Mouse (Mus musculus) small intestine, adult 2 months (tissue): ENCODE measurements around the gene Dysf. TPM values are rescaled to one million over a fixed set of nuclear protein-coding genes. Genes with fewer than 3 reads are reported as not detected.
A peak's percentile ranks its signal among the peaks of the same experiment; 100 is the strongest.
"Not testable (repeated sequence)": the region's sequence is repeated elsewhere in the genome, so short reads cannot be mapped to it uniquely, and the experiment has no call there.

Experiments
- H3K27ac ChIP-seq: fragments of 200-500 bp; 2 replicates; pipeline ENCODE4 v1.5.1; 2012; ENCODE audit warnings: low read depth, low read length, control low read depth, inconsistent platforms; ENCODE audit not compliant: insufficient read depth
- H3K27me3 ChIP-seq: fragments of 200-500 bp; 2 replicates; pipeline ENCODE4 v1.6.1; 2012; ENCODE audit warnings: mild to moderate bottlenecking, moderate library complexity, low read length, inconsistent platforms; ENCODE audit not compliant: control insufficient read depth, insufficient read depth
- H3K36me3 ChIP-seq: fragments of 200-500 bp; 2 replicates; pipeline ENCODE4 v1.6.1; 2012; ENCODE audit warnings: mild to moderate bottlenecking, low read length, control low read depth, inconsistent platforms; ENCODE audit not compliant: control insufficient read depth, insufficient read depth
- H3K4me1 ChIP-seq: fragments of 200-500 bp; 2 replicates; pipeline ENCODE4 v1.6.1; 2012; ENCODE audit warnings: low read length, inconsistent platforms, mixed read lengths; ENCODE audit not compliant: control insufficient read depth, insufficient read depth, insufficient read length
- H3K4me3 ChIP-seq: fragments of 200-500 bp; 2 replicates; pipeline ENCODE4 v1.5.1; 2012; ENCODE audit warnings: low read depth, mild to moderate bottlenecking, control low read depth, inconsistent platforms, low read length, moderate library complexity
- CTCF ChIP-seq: fragments of 200-500 bp; IDR thresholded peaks from 2 replicates; pipeline ENCODE4 v1.5.1; 2012; ENCODE audit warnings: low read depth, mild to moderate bottlenecking, control low read depth, inconsistent platforms, low read length, moderate library complexity, mixed read lengths; ENCODE audit not compliant: insufficient replicate concordance, insufficient read length; ENCODE audit errors: extremely low read depth
- POLR2A ChIP-seq: fragments of 200-500 bp; IDR thresholded peaks from 2 replicates; pipeline ENCODE4 v1.6.1; 2012; ENCODE audit warnings: low read depth, mild to moderate bottlenecking, control low read depth, inconsistent platforms, low read length, moderate library complexity
- WGBS: fragments of 180-500 bp; shearing (Covaris S2); methylation state at CpG from one replicate; pipeline ENCODE4 v1.1.7; 2018; 5-methylcytosine and 5-hydroxymethylcytosine counted together
- polyA plus RNA-seq: library from polyadenylated mRNA; depleted of rRNA; stranded (reverse); fragments of >200 nt; gene quantifications from 2 replicates; pipeline ENCODE4 v1.2.3, GENCODE M21; 2012

Dysf gene
- polyA plus RNA-seq, 1 experiment, result 7.9 TPM

GRCm38 (mm10) chr6:84010303-84011225, 2.2 kb downstream of the Dysf start:
- WGBS, result 64% methylated on average over 8 of the region's 8 CpGs
- H3K4me3 ChIP-seq, result no peak overlapping the region
- TF ChIP-seq CTCF, result no peak
- no peak for TF ChIP-seq POLR2A
- H3K27ac ChIP-seq, result peak overlapping the region; percentile 77
- H3K4me1 ChIP-seq, result no peaks in the 10 kb centered on the region
- peaks cover 14% of the 10 kb centered on the region for H3K27me3 ChIP-seq
- no peaks in the 10 kb centered on the region for H3K36me3 ChIP-seq

- not testable (repeated sequence) for H3K4me1 ChIP-seq, H3K4me3 ChIP-seq, H3K36me3 ChIP-seq, H3K27me3 ChIP-seq, H3K27ac ChIP-seq
- WGBS, result 40% methylated on average over 4 of the region's 4 CpGs
Observed at GRCm38 (mm10) chr6:84014961-84015683, 6.7 kb downstream of the Dysf start.

- Histone ChIP-seq H3K4me3 (no peak overlapping the region), H3K27ac (no peak overlapping the region), H3K4me1 (no peaks in the 10 kb centered on the region), H3K27me3 (no peaks in the 10 kb centered on the region), H3K36me3 (no peaks in the 10 kb centered on the region)
- no peak for TF ChIP-seq CTCF
- no peak for TF ChIP-seq POLR2A
- 86% methylated on average over 7 of the region's 7 CpGs for WGBS
Observed at GRCm38 (mm10) chr6:84016851-84017250, 8.5 kb downstream of the Dysf start.

GRCm38 (mm10) chr6:84017392-84017791, 9.0 kb downstream of the Dysf start:
- 53% methylated on average over 3 of the region's 3 CpGs for WGBS
- Histone ChIP-seq H3K4me1 (no peaks in the 10 kb centered on the region), H3K27ac (no peak overlapping the region), H3K4me3 (no peak overlapping the region), H3K27me3 (no peaks in the 10 kb centered on the region), H3K36me3 (no peaks in the 10 kb centered on the region)
- TF ChIP-seq POLR2A (no peak), CTCF (peak; percentile 9; the same call in 1 of the 2 replicates)

- Histone ChIP-seq H3K27me3 (no peaks in the 10 kb centered on the region), H3K4me3 (peak overlapping the region; percentile 50), H3K4me1 (no peaks in the 10 kb centered on the region), H3K27ac (0 out of 2 replicates have a peak overlapping the region, but pooled peaks have one; percentile 6), H3K36me3 (no peaks in the 10 kb centered on the region)
- 6% methylated on average over 28 of the region's 28 CpGs for WGBS
- TF ChIP-seq CTCF, result no peak
- no peak for TF ChIP-seq POLR2A
Observed at GRCm38 (mm10) chr6:84018906-84019550, 10.6 kb downstream of the Dysf start.

- no peak overlapping the region for H3K27ac ChIP-seq
- 61% methylated on average over 4 of the region's 4 CpGs for WGBS
- TF ChIP-seq CTCF (no peak), POLR2A (no peak)
Observed at GRCm38 (mm10) chr6:84020002-84020401, 11.6 kb downstream of the Dysf start.

GRCm38 (mm10) chr6:84021990-84022389, 13.6 kb downstream of the Dysf start:
- 46% methylated on average over 3 of the region's 3 CpGs for WGBS
- TF ChIP-seq CTCF, result no peak
- H3K27me3 ChIP-seq, result no peaks in the 10 kb centered on the region
- H3K36me3 ChIP-seq, result no peaks in the 10 kb centered on the region
- no peaks in the 10 kb centered on the region for H3K4me1 ChIP-seq
- no peak overlapping the region for H3K4me3 ChIP-seq
- H3K27ac ChIP-seq, result no peak overlapping the region

More at GRCm38 (mm10) chr6:84020002-84020401, 11.6 kb downstream of the Dysf start:
- Histone ChIP-seq H3K36me3 (no peaks in the 10 kb centered on the region), H3K4me3 (no peak overlapping the region), H3K27me3 (no peaks in the 10 kb centered on the region), H3K4me1 (no peaks in the 10 kb centered on the region)
